Mouse (Mus musculus): ENCODE measurements around the gene Hnrnph2. TPM values are rescaled to one million over a fixed set of nuclear protein-coding genes. Genes with fewer than 3 reads are reported as not detected.

Hnrnph2 gene
- 159 and 167 TPM in 2 replicates for polyA plus RNA-seq (2015; fragmentation: Nextera tagmentation; extraction: Ambion mirVana)

GRCm38 (mm10) chrX:134600659-134601379 is at the start of gene Hnrnph2, which contains the start of gene Gla:
Gene Hnrnph2 (plus strand): TSS chrX:134601179.
Gene Gla (minus strand): TSS chrX:134601125.
- peak; percentile 98 for ATAC-seq (replicated peaks; ENCODE audit: low FRiP score)
- Histone ChIP-seq H3K27me3 (peaks cover 6% of the 10 kb centered on the region; the same call in 1 of the 2 replicates), H3K4me2 (peak within 1 kb of the TSS; percentile 63), H3K4me3 (replicated peaks) (peak within 1 kb of the TSS; percentile 58), H3K9me3 (replicated peaks) (no peaks in the 10 kb centered on the region), H3K27ac (peak within 1 kb of the TSS; percentile 93), H3K4me1 (peaks cover 6% of the 10 kb centered on the region; the same call in 1 of the 2 replicates), H3K9ac (peak within 1 kb of the TSS; percentile 53), H3K36me3 (no peaks in the 10 kb centered on the region)
- WGBS, result 18% methylated on average over 33 of the region's 33 CpGs

- no peaks in the 10 kb centered on the region for H3K27me3 ChIP-seq
- H3K9me3 ChIP-seq (replicated peaks), result no peaks in the 10 kb centered on the region
- no peak overlapping the region for H3K4me3 ChIP-seq (replicated peaks)
- no peak overlapping the region for H3K9ac ChIP-seq
- no peak overlapping the region for H3K4me2 ChIP-seq
- H3K36me3 ChIP-seq, result no peaks in the 10 kb centered on the region
- no peaks in the 10 kb centered on the region for H3K4me1 ChIP-seq
- WGBS, result 89% methylated on average over 4 of the region's 4 CpGs
- no peak overlapping the region for H3K27ac ChIP-seq
- no peak for ATAC-seq (replicated peaks; ENCODE audit: low FRiP score)
These were observed 47.7 kb upstream of the Hnrnph2 start for GRCm38 (mm10) chrX:134553326-134553725.

GRCm38 (mm10) chrX:134554425-134554824 is 46.6 kb upstream of the Hnrnph2 start:
- no peaks in the 10 kb centered on the region for H3K36me3 ChIP-seq
- H3K27ac ChIP-seq, result no peak overlapping the region
- H3K4me2 ChIP-seq, result no peak overlapping the region
- H3K4me1 ChIP-seq, result no peaks in the 10 kb centered on the region
- no peak overlapping the region for H3K4me3 ChIP-seq (replicated peaks)
- H3K9ac ChIP-seq, result no peak overlapping the region
- no peak for ATAC-seq (replicated peaks; ENCODE audit: low FRiP score)
- H3K27me3 ChIP-seq, result no peaks in the 10 kb centered on the region
- 67% methylated on average over 6 of the region's 6 CpGs for WGBS
- H3K9me3 ChIP-seq (replicated peaks), result no peaks in the 10 kb centered on the region

GRCm38 (mm10) chrX:134564326-134564725 is 36.7 kb upstream of the Hnrnph2 start:
- H3K27me3 ChIP-seq, result peaks cover 28% of the 10 kb centered on the region
- no peaks in the 10 kb centered on the region for H3K4me1 ChIP-seq
- no peak overlapping the region for H3K4me3 ChIP-seq (replicated peaks)
- no peak overlapping the region for H3K27ac ChIP-seq
- no peaks in the 10 kb centered on the region for H3K9me3 ChIP-seq (replicated peaks)
- 74% methylated on average over 4 of the region's 4 CpGs for WGBS
- H3K4me2 ChIP-seq, result no peak overlapping the region
- H3K9ac ChIP-seq, result no peak overlapping the region
- ATAC-seq (replicated peaks; ENCODE audit: low FRiP score), result no peak
- H3K36me3 ChIP-seq, result no peaks in the 10 kb centered on the region

GRCm38 (mm10) chrX:134566536-134567222 is 34.3 kb upstream of the Hnrnph2 start:
- no peak for ATAC-seq (replicated peaks; ENCODE audit: low FRiP score)
- H3K9me3 ChIP-seq (replicated peaks), result no peaks in the 10 kb centered on the region
- no peak overlapping the region for H3K4me3 ChIP-seq (replicated peaks)
- 80% methylated on average over 8 of the region's 8 CpGs for WGBS
- no peak overlapping the region for H3K9ac ChIP-seq
- H3K4me1 ChIP-seq, result no peaks in the 10 kb centered on the region
- H3K27ac ChIP-seq, result no peak overlapping the region
- peaks cover 28% of the 10 kb centered on the region for H3K27me3 ChIP-seq
- H3K4me2 ChIP-seq, result no peak overlapping the region
- no peaks in the 10 kb centered on the region for H3K36me3 ChIP-seq

GRCm38 (mm10) chrX:134577896-134578295 is 23.1 kb upstream of the Hnrnph2 start:
- no peaks in the 10 kb centered on the region for H3K4me1 ChIP-seq
- whole genome bisulfite sequencing, result 83% methylated on average over 4 of the region's 4 CpGs
- no peaks in the 10 kb centered on the region for H3K9me3 ChIP-seq (replicated peaks)
- H3K4me3 ChIP-seq (replicated peaks), result no peak overlapping the region
- no peak for ATAC-seq (replicated peaks; ENCODE audit: low FRiP score)
- peaks cover 8% of the 10 kb centered on the region; the same call in 1 of the 2 replicates for H3K27me3 ChIP-seq
- no peak overlapping the region for H3K4me2 ChIP-seq
- no peak overlapping the region for H3K9ac ChIP-seq
- no peak overlapping the region for H3K27ac ChIP-seq
- H3K36me3 ChIP-seq, result no peaks in the 10 kb centered on the region

- Histone ChIP-seq H3K4me3 (replicated peaks) (no peak overlapping the region), H3K36me3 (no peaks in the 10 kb centered on the region), H3K4me1 (no peaks in the 10 kb centered on the region), H3K4me2 (no peak overlapping the region), H3K27me3 (peaks cover 12% of the 10 kb centered on the region; the same call in 1 of the 2 replicates), H3K9me3 (replicated peaks) (no peaks in the 10 kb centered on the region), H3K9ac (no peak overlapping the region), H3K27ac (no peak overlapping the region)
- ATAC-seq (replicated peaks; ENCODE audit: low FRiP score), result no peak
- WGBS, result 87% methylated on average over 14 of the region's 14 CpGs
These were observed 20.3 kb upstream of the Hnrnph2 start for GRCm38 (mm10) chrX:134580528-134581305.

- H3K27ac ChIP-seq, result no peak overlapping the region
- H3K4me1 ChIP-seq, result no peaks in the 10 kb centered on the region
- no peaks in the 10 kb centered on the region for H3K9me3 ChIP-seq (replicated peaks)
- H3K36me3 ChIP-seq, result peaks cover 2% of the 10 kb centered on the region; the same call in 1 of the 2 replicates
- no peak for ATAC-seq (replicated peaks; ENCODE audit: low FRiP score)
- no peak overlapping the region for H3K9ac ChIP-seq
- H3K27me3 ChIP-seq, result peaks cover 12% of the 10 kb centered on the region; the same call in 1 of the 2 replicates
- H3K4me2 ChIP-seq, result no peak overlapping the region
- H3K4me3 ChIP-seq (replicated peaks), result no peak overlapping the region
- WGBS, result 83% methylated on average over 11 of the region's 11 CpGs
These were observed 18.7 kb upstream of the Hnrnph2 start for GRCm38 (mm10) chrX:134582270-134582669.

- ATAC-seq (replicated peaks; ENCODE audit: low FRiP score), result no peak
- no peak within 1 kb of the TSS for H3K9ac ChIP-seq
- H3K36me3 ChIP-seq, result peaks cover 8% of the 10 kb centered on the region; the same call in 1 of the 2 replicates
- no peaks in the 10 kb centered on the region for H3K4me1 ChIP-seq
- peaks cover 10% of the 10 kb centered on the region; the same call in 1 of the 2 replicates for H3K27me3 ChIP-seq
- H3K4me3 ChIP-seq (replicated peaks), result no peak within 1 kb of the TSS
- WGBS, result 79% methylated on average over 11 of the region's 11 CpGs
- H3K4me2 ChIP-seq, result no peak within 1 kb of the TSS
- H3K27ac ChIP-seq, result no peak within 1 kb of the TSS
- H3K9me3 ChIP-seq (replicated peaks), result no peaks in the 10 kb centered on the region
These were observed 17.9 kb upstream of the Hnrnph2 start, which contains the start of gene Btk for GRCm38 (mm10) chrX:134582888-134583669. Gene Btk (minus strand): TSS chrX:134583570.

GRCm38 (mm10) chrX:134585103-134586002 is 15.6 kb upstream of the Hnrnph2 start, which contains the start of gene Rpl36a:
Gene Rpl36a (plus strand): TSS chrX:134585654.
- no peaks in the 10 kb centered on the region for H3K4me1 ChIP-seq
- H3K9ac ChIP-seq, result peak within 1 kb of the TSS; percentile 62
- H3K27me3 ChIP-seq, result peaks cover 8% of the 10 kb centered on the region; the same call in 1 of the 2 replicates
- peak within 1 kb of the TSS; percentile 91 for H3K27ac ChIP-seq
- peaks cover 22% of the 10 kb centered on the region for H3K36me3 ChIP-seq
- H3K4me2 ChIP-seq, result peak within 1 kb of the TSS; percentile 60
- 21% methylated on average over 45 of the region's 45 CpGs for WGBS
- peak within 1 kb of the TSS; percentile 54 for H3K4me3 ChIP-seq (replicated peaks)
- H3K9me3 ChIP-seq (replicated peaks), result no peaks in the 10 kb centered on the region
- peak; percentile 98 for ATAC-seq (replicated peaks; ENCODE audit: low FRiP score)
